Mouse (Mus musculus): ENCODE data around the gene Acmsd. TPM values are rescaled to one million over a fixed set of nuclear protein-coding genes. Genes with fewer than 3 reads are reported as not detected.

Acmsd gene
- polyA plus RNA-seq, 1 experiment from 2014 or later = 2.5 TPM

DNA sequence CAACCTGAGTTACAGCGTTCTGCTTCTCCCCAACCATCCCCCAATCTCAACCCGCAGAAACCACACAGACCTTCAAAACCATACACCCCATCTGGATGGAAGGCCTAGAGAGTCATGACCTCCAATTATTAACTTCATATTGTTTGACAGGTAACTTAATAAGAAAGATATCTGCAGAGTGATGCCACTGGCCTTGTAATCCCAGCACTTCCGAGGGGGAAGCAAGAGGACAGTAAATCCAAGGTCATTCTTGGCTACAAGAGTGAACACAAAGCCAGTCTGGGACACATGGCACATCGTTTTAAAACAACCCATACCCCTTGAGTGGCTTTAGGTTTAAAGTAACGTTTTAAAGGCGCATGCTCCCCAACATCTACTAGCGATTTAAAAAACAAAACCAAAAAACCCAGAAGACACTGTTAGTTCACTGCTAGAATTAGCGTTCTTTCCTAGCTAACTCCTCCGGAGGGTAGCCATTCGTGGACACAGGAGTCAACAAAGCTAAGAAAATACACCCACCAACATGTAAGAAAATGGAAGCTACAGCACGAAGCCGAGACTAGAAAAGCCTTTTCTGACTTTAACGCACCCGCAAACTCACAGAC lies 44.1 kb downstream of the Acmsd start:
- ATAC-seq = peak; percentile 5
- TF ChIP-seq CTCF (IDR thresholded peaks at IDR 0.05; ENCODE audit: low read depth) (no peak), EP300 (IDR thresholded peaks at IDR 0.05; ENCODE audit: low read depth) (no peak)
- DNase-seq = no peak
- under 1% methylated on average over 14 of the region's 14 CpGs for WGBS (ENCODE audit: insufficient replicate concordance)
- Histone ChIP-seq H3K9me3 (ENCODE audit: low read length) (no peaks in the 10 kb centered on the region), H3K36me3 (replicated peaks; ENCODE audit: insufficient read depth, low read length) (0 out of 2 replicates have a peak, but pooled peaks cover 3% of the 10 kb centered on the region), H3K4me2 (ENCODE audit: low read depth, low read length) (peak overlapping the region; percentile 71), H3K4me1 (ENCODE audit: insufficient read depth) (peaks cover 17% of the 10 kb centered on the region), H3K4me3 (ENCODE audit: low read depth, low read length) (peak overlapping the region; percentile 88), H3K27me3 (ENCODE audit: insufficient read depth, low read length) (no peaks in the 10 kb centered on the region), H3K27ac (ENCODE audit: low read depth) (peak overlapping the region; percentile 96), H3K9ac (replicated peaks) (peak overlapping the region; percentile 97)

GRCm38 (mm10) chr1:127773803-127774500 lies 44.7 kb downstream of the Acmsd start, which contains the start of gene Ccnt2:
Gene Ccnt2, plus strand, starts transcription at chr1:127774164.
- peak within 1 kb of the TSS; percentile 96 for H3K27ac ChIP-seq (ENCODE audit: low read depth)

GRCm38 (mm10) chr1:127774501-127774880 lies 45.3 kb downstream of the Acmsd start:
- peak; percentile 11 for ATAC-seq
- TF ChIP-seq CTCF (IDR thresholded peaks at IDR 0.05; ENCODE audit: low read depth) = no peak
- under 1% methylated on average over 31 of the region's 31 CpGs for WGBS (ENCODE audit: insufficient replicate concordance)

More at GRCm38 (mm10) chr1:127773803-127774500, 44.7 kb downstream of the Acmsd start, which contains the start of gene Ccnt2:
- H3K4me2 ChIP-seq (ENCODE audit: low read depth, low read length) = peak within 1 kb of the TSS; percentile 84
- TF ChIP-seq CTCF (IDR thresholded peaks at IDR 0.05; ENCODE audit: low read depth) (peak; percentile 44), EP300 (IDR thresholded peaks at IDR 0.05; ENCODE audit: low read depth) (no peak; the same call in 1 of the 2 replicates)
- peaks cover 17% of the 10 kb centered on the region for H3K4me1 ChIP-seq (ENCODE audit: insufficient read depth)
- no peaks in the 10 kb centered on the region for H3K9me3 ChIP-seq (ENCODE audit: low read length)
- DNase-seq (peak; percentile 100), ATAC-seq (peak; percentile 98)
- H3K9ac ChIP-seq (replicated peaks) = peak within 1 kb of the TSS; percentile 97
- peaks cover 3% of the 10 kb centered on the region; the same call in 1 of the 2 replicates for H3K36me3 ChIP-seq (replicated peaks; ENCODE audit: insufficient read depth, low read length)
- no peaks in the 10 kb centered on the region for H3K27me3 ChIP-seq (ENCODE audit: insufficient read depth, low read length)
- WGBS (ENCODE audit: insufficient replicate concordance) = under 1% methylated on average over 62 of the region's 63 CpGs
- H3K4me3 ChIP-seq (ENCODE audit: low read depth, low read length) = peak within 1 kb of the TSS; percentile 88

GRCm38 (mm10) chr1:127775206-127775720 lies 46.0 kb downstream of the Acmsd start:
- DNase-seq = no peak
- no peak for ATAC-seq
- Histone ChIP-seq H3K27me3 (ENCODE audit: insufficient read depth, low read length) (no peaks in the 10 kb centered on the region), H3K4me3 (ENCODE audit: low read depth, low read length) (peak overlapping the region; percentile 88), H3K27ac (ENCODE audit: low read depth) (peak overlapping the region; percentile 45; the same call in 1 of the 2 replicates), H3K36me3 (replicated peaks; ENCODE audit: insufficient read depth, low read length) (peaks cover 3% of the 10 kb centered on the region; the same call in 1 of the 2 replicates), H3K9ac (replicated peaks) (peak overlapping the region; percentile 97), H3K4me2 (ENCODE audit: low read depth, low read length) (peak overlapping the region; percentile 84), H3K9me3 (ENCODE audit: low read length) (no peaks in the 10 kb centered on the region), H3K4me1 (ENCODE audit: insufficient read depth) (peaks cover 22% of the 10 kb centered on the region)
- no peak for TF ChIP-seq CTCF (IDR thresholded peaks at IDR 0.05; ENCODE audit: low read depth)
- no peak for TF ChIP-seq EP300 (IDR thresholded peaks at IDR 0.05; ENCODE audit: low read depth)
- WGBS (ENCODE audit: insufficient replicate concordance) = 5% methylated on average over 10 of the region's 10 CpGs

More at GRCm38 (mm10) chr1:127774501-127774880, 45.3 kb downstream of the Acmsd start:
- Histone ChIP-seq H3K9me3 (ENCODE audit: low read length) (no peaks in the 10 kb centered on the region), H3K9ac (replicated peaks) (peak overlapping the region; percentile 97), H3K4me2 (ENCODE audit: low read depth, low read length) (peak overlapping the region; percentile 84), H3K4me3 (ENCODE audit: low read depth, low read length) (peak overlapping the region; percentile 88), H3K4me1 (ENCODE audit: insufficient read depth) (peaks cover 19% of the 10 kb centered on the region), H3K27ac (ENCODE audit: low read depth) (peak overlapping the region; percentile 96), H3K36me3 (replicated peaks; ENCODE audit: insufficient read depth, low read length) (peaks cover 3% of the 10 kb centered on the region; the same call in 1 of the 2 replicates), H3K27me3 (ENCODE audit: insufficient read depth, low read length) (no peaks in the 10 kb centered on the region)
- no peak for DNase-seq

DNA sequence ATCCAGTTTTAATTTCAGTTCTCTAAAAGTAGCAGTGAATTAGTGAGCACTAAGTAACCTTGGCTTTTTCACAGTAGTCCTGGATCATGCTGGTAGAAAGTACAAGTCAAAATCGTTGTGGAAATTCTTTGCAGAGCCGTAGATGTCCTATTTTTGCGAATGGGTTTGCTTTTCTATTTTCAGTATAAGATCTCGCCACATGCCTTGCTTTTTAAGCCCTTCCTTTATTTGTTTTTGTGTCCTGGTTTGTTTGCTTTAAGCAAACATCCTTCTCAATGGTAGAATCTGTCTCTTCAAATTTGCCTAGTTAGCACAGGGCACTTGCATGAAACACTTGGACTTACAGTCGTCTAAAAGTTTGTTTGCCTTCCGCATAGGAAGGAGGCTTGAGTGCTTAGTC lies 47.0 kb downstream of the Acmsd start:
- peak overlapping the region; percentile 88 for H3K4me3 ChIP-seq (ENCODE audit: low read depth, low read length)
- peaks cover 29% of the 10 kb centered on the region for H3K4me1 ChIP-seq (ENCODE audit: insufficient read depth)
- peak overlapping the region; percentile 84 for H3K4me2 ChIP-seq (ENCODE audit: low read depth, low read length)
- ATAC-seq (no peak), DNase-seq (no peak)
- peak overlapping the region; percentile 48 for H3K9ac ChIP-seq (replicated peaks)
- TF ChIP-seq EP300 (IDR thresholded peaks at IDR 0.05; ENCODE audit: low read depth) (no peak), CTCF (IDR thresholded peaks at IDR 0.05; ENCODE audit: low read depth) (no peak)
- no peaks in the 10 kb centered on the region for H3K27me3 ChIP-seq (ENCODE audit: insufficient read depth, low read length)
- H3K36me3 ChIP-seq (replicated peaks; ENCODE audit: insufficient read depth, low read length) = peaks cover 3% of the 10 kb centered on the region; the same call in 1 of the 2 replicates
- H3K9me3 ChIP-seq (ENCODE audit: low read length) = no peaks in the 10 kb centered on the region
- peak overlapping the region; percentile 13; the same call in 1 of the 2 replicates for H3K27ac ChIP-seq (ENCODE audit: low read depth)
- 43% methylated on average over 6 of the region's 6 CpGs for WGBS (ENCODE audit: insufficient replicate concordance)

DNA sequence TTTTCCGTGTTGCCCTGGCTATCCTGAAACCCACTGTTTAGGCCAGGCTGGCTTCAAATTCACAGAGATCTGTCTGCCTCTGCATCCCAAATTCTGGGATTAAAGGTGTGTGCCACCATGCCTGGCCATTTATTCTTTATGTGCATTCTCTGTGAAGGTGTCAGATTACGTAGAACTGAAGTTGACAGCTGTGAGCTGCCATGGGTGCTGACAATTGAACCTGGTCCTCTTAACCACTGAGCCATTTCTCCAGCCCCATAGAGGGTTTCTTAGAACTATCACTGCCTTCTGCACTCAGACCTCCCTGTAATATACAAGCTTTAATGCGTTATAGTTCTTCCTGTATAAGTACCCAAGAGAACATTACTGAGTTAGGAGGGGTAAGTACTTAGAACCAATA lies 49.4 kb downstream of the Acmsd start:
- H3K27ac ChIP-seq (ENCODE audit: low read depth) = no peak overlapping the region
- WGBS (ENCODE audit: insufficient replicate concordance) = 85% methylated on average over 3 of the region's 3 CpGs
- peaks cover 2% of the 10 kb centered on the region for H3K36me3 ChIP-seq (replicated peaks; ENCODE audit: insufficient read depth, low read length)
- no peak overlapping the region for H3K9ac ChIP-seq (replicated peaks)
- H3K4me2 ChIP-seq (ENCODE audit: low read depth, low read length) = no peak overlapping the region
- DNase-seq = no peak
- no peak for ATAC-seq
- no peaks in the 10 kb centered on the region for H3K9me3 ChIP-seq (ENCODE audit: low read length)
- H3K27me3 ChIP-seq (ENCODE audit: insufficient read depth, low read length) = no peaks in the 10 kb centered on the region
- peaks cover 36% of the 10 kb centered on the region for H3K4me1 ChIP-seq (ENCODE audit: insufficient read depth)
- H3K4me3 ChIP-seq (ENCODE audit: low read depth, low read length) = no peak overlapping the region
- TF ChIP-seq CTCF (IDR thresholded peaks at IDR 0.05; ENCODE audit: low read depth) = no peak
- no peak for TF ChIP-seq EP300 (IDR thresholded peaks at IDR 0.05; ENCODE audit: low read depth)
